Mouse (Mus musculus) embryonic fibroblast, embryonic 13.5 days (primary cell): ENCODE results near the gene Chst15.

Experiments used
- CTCF ChIP-seq: IDR thresholded peaks from 2 replicates; pipeline ENCODE4 v1.5.1; 2011; ENCODE audit warnings: mild to moderate bottlenecking, control low read depth, low read length, moderate library complexity, borderline replicate concordance; ENCODE audit not compliant: insufficient read depth
- POLR2A ChIP-seq: IDR thresholded peaks from 2 replicates; pipeline ENCODE4 v1.6.1; 2011; ENCODE audit warnings: low read depth, mild to moderate bottlenecking, control low read depth, low read length, moderate library complexity

DNA sequence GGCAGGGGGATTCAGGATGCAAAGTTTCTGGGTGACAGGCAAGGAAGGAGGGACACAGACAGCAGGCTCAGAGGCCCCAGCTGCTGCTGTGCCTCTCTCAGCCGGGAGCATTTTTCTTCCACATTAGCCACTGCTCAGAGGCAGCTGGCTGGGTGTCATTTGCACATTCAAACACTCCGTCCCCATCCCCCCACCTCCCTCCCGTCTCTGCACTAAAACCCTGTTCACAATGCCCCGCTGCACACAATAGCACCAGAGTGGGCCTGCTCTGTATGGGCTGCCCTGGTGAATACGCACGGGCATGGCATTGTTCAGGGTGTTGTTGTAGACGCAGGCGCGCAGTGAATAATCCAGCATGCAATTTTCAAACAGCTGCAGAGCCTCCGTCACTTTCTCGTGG is 69.5 kb downstream of the Chst15 start:
- TF ChIP-seq CTCF (no peak), POLR2A (no peak)
